Mouse (Mus musculus) ES-E14 (cell line): ENCODE results near the gene Inka1. TPM values are rescaled to one million over a fixed set of nuclear protein-coding genes. Genes with fewer than 3 reads are reported as not detected.
A peak's percentile ranks its signal among the peaks of the same experiment; 100 is the strongest.

ENCODE experiments used
- DNase-seq: peaks from one replicate; pipeline ENCODE4 v3.0.0-alpha.2; 2013; ENCODE audit warnings: low read depth, low spot score
- H3K27ac ChIP-seq: 2 replicates; pipeline ENCODE4 v1.5.1; 2012; ENCODE audit warnings: low read depth, mild to moderate bottlenecking, low read length, moderate library complexity, mixed read lengths; ENCODE audit not compliant: poor library complexity, insufficient read depth, severe bottlenecking
- H3K36me3 ChIP-seq: 2 replicates; pipeline ENCODE4 v1.6.1; 2012; ENCODE audit warnings: mild to moderate bottlenecking, low read length, moderate library complexity, mixed read lengths; ENCODE audit not compliant: control insufficient read depth, poor library complexity, insufficient read depth, severe bottlenecking
- H3K4me1 ChIP-seq, 2 experiments: fragments of 150-350 bp in 1 of 2; sonication (generic) in 1 of 2; 2 replicates each; pipeline ENCODE4 v1.6.1; 2012; ENCODE audit warnings: low read length in 2 of 2, mild to moderate bottlenecking in 1 of 2, mixed read lengths in 1 of 2; ENCODE audit not compliant: control insufficient read depth in 2 of 2, insufficient read depth in 2 of 2, poor library complexity in 1 of 2
- H3K4me3 ChIP-seq, 2 experiments: fragments of 150-350 bp in 1 of 2; sonication (generic) in 1 of 2; 2 replicates each; pipeline ENCODE4 v1.5.1; 2012; ENCODE audit warnings: low read length in 2 of 2, low read depth in 1 of 2, mild to moderate bottlenecking in 1 of 2, mixed read lengths in 1 of 2; ENCODE audit not compliant: insufficient read depth in 1 of 2, poor library complexity in 1 of 2, severe bottlenecking in 1 of 2
- H3K9ac ChIP-seq: 2 replicates; pipeline ENCODE4 v1.6.1; 2012; ENCODE audit warnings: low read depth, mild to moderate bottlenecking, low read length, mixed read lengths; ENCODE audit not compliant: poor library complexity, insufficient read depth, severe bottlenecking
- H3K9me3 ChIP-seq: fragments of 150-350 bp; sonication (generic); 2 replicates; pipeline ENCODE4 v1.6.1; 2012; ENCODE audit warnings: low read depth, mild to moderate bottlenecking, low read length; ENCODE audit not compliant: control insufficient read depth, insufficient read depth
- CHD2 ChIP-seq: IDR thresholded peaks from 2 replicates; pipeline ENCODE4 v1.6.1; 2014; ENCODE audit warnings: mild to moderate bottlenecking, low read depth, low read length, inconsistent platforms
- HCFC1 ChIP-seq: IDR thresholded peaks from 2 replicates; pipeline ENCODE4 v1.6.1; 2012; ENCODE audit warnings: low read length, inconsistent platforms, borderline replicate concordance; ENCODE audit not compliant: insufficient read depth
- MAFK ChIP-seq: IDR thresholded peaks from 2 replicates; pipeline ENCODE4 v1.6.1; 2014; ENCODE audit warnings: mild to moderate bottlenecking, low read depth, low read length, inconsistent platforms; ENCODE audit not compliant: insufficient read depth
- ZC3H11A ChIP-seq: IDR thresholded peaks from 2 replicates; pipeline ENCODE4 v1.6.1; 2012; ENCODE audit warnings: low read depth, mild to moderate bottlenecking, inconsistent platforms, low read length, borderline replicate concordance
- ZNF384 ChIP-seq: IDR thresholded peaks from 2 replicates; pipeline ENCODE4 v1.6.1; 2012; ENCODE audit warnings: low read depth, low read length, inconsistent platforms
- in situ Hi-C, 2 experiments: fragments of 600-800 bp; cut with MboI; formaldehyde crosslinking; loops; one replicate each; pipeline ENCODE4 v1.15.1; 2025; ENCODE audit warnings: low sequenced_read_pairs in 2 of 2, inconsistent platforms in 1 of 2; ENCODE audit not compliant: unreplicated experiment in 2 of 2
- total RNA-seq: library from RNA; depleted of rRNA; stranded (reverse); fragments of 300-350 nt; gene quantifications from 2 replicates; pipeline ENCODE4 v1.2.3, GENCODE M21; 2012

Gene Inka1
- total RNA-seq, 1 experiment = 6.1 TPM

GRCm38 (mm10) chr9:107996049-107996448 lies 10.4 kb upstream of the Inka1 start, which contains the start of gene Gm20662:
Gene Gm20662 (plus strand): TSS chr9:107996349.
- TF ChIP-seq ZC3H11A (no peak), MAFK (no peak), CHD2 (no peak), HCFC1 (no peak), ZNF384 (no peak)
- H3K4me3 ChIP-seq = peak within 1 kb of the TSS; percentile 10 to 26; a peak in 2 of 4 replicates
- H3K9ac ChIP-seq = peak within 1 kb of the TSS; percentile 41; the same call in 1 of the 2 replicates
- H3K27ac ChIP-seq = no peak within 1 kb of the TSS
- no peak for DNase-seq
- in situ Hi-C loops = no loop called here
- H3K4me1 ChIP-seq = peaks cover 2 to 5% of the 10 kb centered on the region in 2 experiments; a peak in 1 of 4 replicates
- H3K9me3 ChIP-seq = no peaks in the 10 kb centered on the region
- no peaks in the 10 kb centered on the region for H3K36me3 ChIP-seq

- Histone ChIP-seq H3K27ac (no peak overlapping the region), H3K4me1 (peaks cover 2 to 5% of the 10 kb centered on the region in 2 experiments; a peak in 1 of 4 replicates), H3K36me3 (no peaks in the 10 kb centered on the region), H3K9me3 (no peaks in the 10 kb centered on the region), H3K9ac (peak overlapping the region; percentile 41; the same call in 1 of the 2 replicates), H3K4me3 (peak overlapping the region; percentile 10 to 26; a peak in 2 of 4 replicates)
- no peak for DNase-seq
- no peak for TF ChIP-seq ZNF384
- no peak for TF ChIP-seq HCFC1
- no peak for TF ChIP-seq ZC3H11A
- TF ChIP-seq MAFK = no peak
- no peak for TF ChIP-seq CHD2
- in situ Hi-C loops = no loop called here
Observed at GRCm38 (mm10) chr9:107995513-107995912, 9.8 kb upstream of the Inka1 start.

DNA sequence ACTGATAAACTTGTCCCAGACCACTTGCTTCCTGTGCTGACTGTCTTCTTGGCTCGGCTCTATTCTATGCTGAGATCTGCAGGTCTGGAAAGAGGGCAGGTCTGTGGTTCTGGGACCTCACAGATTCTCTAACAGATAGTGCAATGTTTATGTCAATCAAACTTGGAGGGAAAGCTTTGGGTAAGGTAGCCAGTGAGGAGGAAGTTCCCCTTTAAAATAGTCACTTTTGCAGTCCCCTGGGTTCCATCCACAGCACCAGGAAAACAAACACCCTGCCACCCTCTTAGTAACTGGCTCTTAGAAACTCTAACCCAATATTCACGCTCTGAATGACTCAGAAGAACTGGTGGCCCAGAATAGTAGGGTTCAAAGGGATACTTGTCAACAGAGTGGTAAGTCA lies 8.8 kb upstream of the Inka1 start:
- in situ Hi-C loops = no loop called here
- no peak overlapping the region for H3K9ac ChIP-seq
- no peaks in the 10 kb centered on the region for H3K9me3 ChIP-seq
- H3K4me1 ChIP-seq = peaks cover 2 to 5% of the 10 kb centered on the region in 2 experiments; a peak in 1 of 4 replicates
- DNase-seq = no peak
- no peak overlapping the region for H3K4me3 ChIP-seq
- H3K36me3 ChIP-seq = no peaks in the 10 kb centered on the region
- H3K27ac ChIP-seq = no peak overlapping the region
- TF ChIP-seq ZNF384 = no peak
- no peak for TF ChIP-seq CHD2
- no peak for TF ChIP-seq ZC3H11A
- TF ChIP-seq HCFC1 = no peak

DNA sequence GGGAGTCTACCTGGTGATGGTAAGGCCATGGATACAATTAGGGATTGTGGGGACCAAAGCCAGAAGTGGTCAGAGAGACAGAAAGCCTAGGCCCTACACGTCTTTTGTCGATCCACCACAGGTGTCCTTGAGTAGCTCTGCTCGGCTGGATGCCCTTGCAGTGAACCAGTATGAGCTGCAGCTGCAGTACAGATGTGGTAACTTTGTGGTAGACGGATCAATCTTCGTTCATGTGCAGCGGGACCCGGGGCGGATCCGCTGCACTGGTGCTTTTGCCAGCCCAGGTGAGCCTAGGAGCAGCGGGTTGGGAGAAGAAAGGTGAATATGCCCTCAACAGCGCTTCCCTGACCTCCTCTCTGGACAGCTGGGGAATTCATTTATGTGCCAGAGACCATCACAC lies 7.3 kb upstream of the Inka1 start:
- Histone ChIP-seq H3K9me3 (no peaks in the 10 kb centered on the region), H3K4me1 (peaks cover 2 to 5% of the 10 kb centered on the region in 2 experiments; a peak in 2 of 4 replicates), H3K9ac (no peak overlapping the region), H3K27ac (no peak overlapping the region), H3K4me3 (no peak overlapping the region), H3K36me3 (no peaks in the 10 kb centered on the region)
- no peak for DNase-seq
- no peak for TF ChIP-seq ZC3H11A
- in situ Hi-C loops = no loop called here

GRCm38 (mm10) chr9:107992197-107992596 lies 6.5 kb upstream of the Inka1 start, which contains the start of gene Cdhr4:
Gene Cdhr4 (plus strand): TSS chr9:107992497.
- in situ Hi-C loops = no loop called here
- no peak within 1 kb of the TSS for H3K27ac ChIP-seq
- no peak within 1 kb of the TSS for H3K4me3 ChIP-seq
- H3K9me3 ChIP-seq = no peaks in the 10 kb centered on the region
- no peak within 1 kb of the TSS for H3K9ac ChIP-seq
- H3K4me1 ChIP-seq = peaks cover 2 to 8% of the 10 kb centered on the region in 2 experiments; a peak in 2 of 4 replicates
- DNase-seq = no peak
- TF ChIP-seq CHD2 (no peak), HCFC1 (no peak), MAFK (no peak), ZC3H11A (no peak), ZNF384 (no peak)
- no peaks in the 10 kb centered on the region for H3K36me3 ChIP-seq
